Mouse (Mus musculus) neutrophil, adult 5-6 weeks (primary cell): ENCODE results near the gene Lce3c. TPM values are rescaled to one million over a fixed set of nuclear protein-coding genes. Genes with fewer than 3 reads are reported as not detected.

ENCODE experiments used
- ATAC-seq: fragments of 151-379, 151-347 bp; 2 replicates; pipeline ENCODE4 v1.8.0; 2017; ENCODE audit warnings: mild to moderate bottlenecking, moderate TSS enrichment; ENCODE audit not compliant: insufficient number of reproducible peaks, poor library complexity, low FRiP score, severe bottlenecking; ENCODE audit errors: extremely low read depth
- total RNA-seq: library from RNA; stranded (forward); fragments of 200-1000 nt; gene quantifications from 2 replicates; pipeline ENCODE4 v1.2.3, GENCODE M21; 2017

Lce3c gene
- total RNA-seq: not detected in 2 replicates

DNA sequence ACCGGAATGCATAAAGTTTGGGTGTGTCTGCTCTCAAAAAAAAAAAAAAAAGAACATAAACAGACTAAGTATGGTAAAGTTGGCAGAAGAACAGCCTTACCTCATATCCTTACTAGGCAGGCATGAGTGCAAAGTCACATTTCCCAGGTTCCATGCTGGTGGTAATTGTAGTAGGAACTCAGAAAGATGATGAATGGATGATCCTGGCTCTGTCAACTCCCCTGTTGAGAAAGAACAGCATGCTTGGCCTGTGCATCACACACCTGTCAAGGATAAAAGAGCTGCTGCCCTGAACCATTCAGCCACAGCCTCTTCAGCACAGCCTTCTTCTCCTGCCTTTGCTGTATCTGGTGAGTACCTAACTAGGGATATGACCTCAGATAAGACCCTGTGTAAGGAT is at the start of gene Lce3c:
Gene Lce3c (plus strand): TSS at position 301 of the 400 bp plus-strand sequence.
- no peak for ATAC-seq

DNA sequence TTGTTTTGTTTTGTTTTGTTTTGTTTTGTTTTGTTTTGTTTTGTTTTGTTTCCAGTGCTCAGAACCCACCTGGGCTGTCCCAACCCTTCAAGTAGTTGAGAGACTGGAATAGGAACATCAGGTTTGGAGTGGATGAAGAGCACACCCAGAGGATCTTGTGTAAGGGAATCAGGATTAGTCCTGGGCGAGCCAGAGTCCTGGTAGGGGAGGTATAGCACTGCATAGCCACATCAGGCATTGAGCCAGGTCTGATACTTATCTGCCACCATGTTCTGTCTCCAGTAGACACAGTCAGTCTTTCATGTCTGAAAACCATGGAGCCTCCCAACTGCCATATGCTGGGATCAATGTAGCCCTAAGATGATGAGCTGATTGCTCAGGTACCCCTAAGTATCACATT is 49.8 kb upstream of the Lce3c start:
- ATAC-seq: no peak

DNA sequence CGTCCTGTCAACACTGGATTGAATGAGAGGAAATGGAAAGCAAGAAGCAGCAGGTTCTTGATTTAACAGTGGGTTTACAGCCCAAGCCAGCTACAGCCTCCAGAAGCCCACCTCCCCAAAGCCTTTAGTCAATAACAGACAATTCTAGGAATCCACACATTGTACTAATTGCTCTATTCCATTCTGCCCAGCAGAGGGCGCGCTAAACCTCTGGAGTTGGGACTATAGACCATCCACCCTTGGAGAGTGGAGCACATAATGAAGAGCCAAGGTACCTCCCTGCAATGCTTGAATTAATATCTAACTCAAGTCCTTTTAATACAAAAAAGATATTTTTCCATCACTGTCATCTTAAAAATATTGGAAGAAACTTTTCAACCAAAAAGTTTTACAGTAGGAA is 41.3 kb upstream of the Lce3c start:
- no peak for ATAC-seq

DNA sequence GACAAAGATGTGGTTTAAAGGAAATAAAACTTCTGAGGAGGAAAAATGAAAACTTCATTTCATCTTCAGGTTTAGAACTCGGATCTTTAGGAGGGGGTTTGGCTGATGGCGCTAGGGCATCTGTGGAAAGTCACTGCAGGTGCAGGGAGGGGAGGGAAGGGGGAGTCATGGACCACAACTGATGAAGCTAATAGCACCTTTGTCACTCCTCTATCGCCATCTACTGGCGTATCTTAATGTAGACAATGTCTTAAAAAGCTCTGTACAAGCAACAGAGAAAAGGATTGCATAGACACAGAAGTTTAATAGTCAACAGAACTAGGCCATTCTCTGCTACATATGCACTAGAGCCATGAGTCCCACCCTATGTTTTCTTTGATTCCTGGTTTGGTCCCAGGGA is 40.6 kb upstream of the Lce3c start:
- ATAC-seq: no peak

DNA sequence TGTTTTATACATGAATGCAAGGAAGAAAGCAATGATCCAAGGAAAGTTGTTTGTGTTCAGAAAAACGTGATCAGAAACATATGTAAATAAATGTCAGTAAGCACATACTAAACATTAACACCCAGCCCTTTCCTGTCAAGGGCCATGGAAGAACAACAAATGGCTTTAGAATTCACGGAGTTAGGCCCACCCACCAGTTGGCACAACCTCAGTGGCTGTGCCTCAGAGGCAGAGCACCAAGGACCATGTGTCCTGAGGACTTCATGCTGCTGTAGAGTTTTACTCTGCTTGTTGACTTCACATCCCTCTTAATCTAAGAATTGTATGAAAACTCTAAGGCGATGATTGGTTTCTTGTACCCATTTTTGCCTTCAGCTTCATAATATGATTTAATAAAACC is 39.1 kb upstream of the Lce3c start:
- ATAC-seq: no peak

DNA sequence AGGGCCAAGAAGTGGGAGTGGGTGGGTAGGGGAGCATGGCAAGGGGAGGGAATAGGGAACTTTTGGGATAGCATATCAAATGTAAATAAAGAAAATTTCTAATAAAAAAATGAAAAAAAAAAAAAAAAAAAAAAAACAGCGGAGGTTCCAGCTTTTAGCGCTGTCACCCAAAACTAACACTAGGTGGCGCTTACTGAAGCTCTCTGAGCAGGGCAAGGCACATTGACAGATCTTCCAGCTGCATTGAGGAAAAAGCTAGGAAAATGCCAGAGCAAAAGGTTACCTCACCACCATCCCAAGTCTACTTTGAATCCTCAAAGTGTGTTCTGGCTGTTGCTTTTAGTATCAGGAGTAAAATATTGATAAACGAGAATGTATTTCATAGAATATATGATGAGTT is 36.7 kb upstream of the Lce3c start:
- no peak for ATAC-seq

DNA sequence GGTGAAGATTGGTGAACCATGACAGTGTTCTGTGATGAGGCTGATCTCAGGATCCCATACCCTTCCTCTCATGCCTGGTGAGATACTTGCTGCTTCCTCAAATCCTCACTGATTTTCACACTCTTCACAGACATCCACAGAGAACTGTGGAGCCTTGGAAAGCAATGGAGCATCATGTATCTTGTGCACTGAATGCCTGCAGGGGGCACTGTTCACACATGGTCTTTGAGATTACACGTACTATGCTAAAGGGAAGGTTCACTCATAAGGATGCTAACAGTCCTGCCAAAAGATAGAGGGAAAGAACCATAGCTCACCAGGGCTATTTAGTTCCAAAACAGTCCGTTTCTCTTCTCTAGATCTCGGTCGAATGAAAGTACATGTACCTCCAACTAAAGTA is 23.9 kb upstream of the Lce3c start:
- no peak for ATAC-seq

DNA sequence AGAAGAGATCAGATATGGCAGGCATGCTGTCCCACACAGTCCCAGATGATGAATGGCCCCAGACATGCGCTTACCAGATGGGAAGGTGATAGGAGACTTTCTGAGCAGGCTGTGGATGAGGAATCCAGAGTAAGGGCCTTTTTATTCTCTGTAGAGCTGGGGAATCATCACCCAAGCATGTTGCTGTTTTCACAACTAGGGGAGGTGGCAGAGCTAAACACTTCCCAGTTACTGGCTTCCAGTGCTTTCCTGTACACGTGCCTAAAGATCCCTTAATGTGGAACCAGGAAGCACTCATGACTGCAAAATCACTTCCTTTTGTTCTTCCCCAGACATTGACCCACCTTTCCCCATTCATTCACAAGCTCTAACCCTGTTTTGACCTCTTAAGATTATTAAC is 18.2 kb upstream of the Lce3c start, which contains the start of gene Lce3a:
Gene Lce3a (minus strand): TSS at position 101 of the 400 bp plus-strand sequence.
- ATAC-seq: no peak

DNA sequence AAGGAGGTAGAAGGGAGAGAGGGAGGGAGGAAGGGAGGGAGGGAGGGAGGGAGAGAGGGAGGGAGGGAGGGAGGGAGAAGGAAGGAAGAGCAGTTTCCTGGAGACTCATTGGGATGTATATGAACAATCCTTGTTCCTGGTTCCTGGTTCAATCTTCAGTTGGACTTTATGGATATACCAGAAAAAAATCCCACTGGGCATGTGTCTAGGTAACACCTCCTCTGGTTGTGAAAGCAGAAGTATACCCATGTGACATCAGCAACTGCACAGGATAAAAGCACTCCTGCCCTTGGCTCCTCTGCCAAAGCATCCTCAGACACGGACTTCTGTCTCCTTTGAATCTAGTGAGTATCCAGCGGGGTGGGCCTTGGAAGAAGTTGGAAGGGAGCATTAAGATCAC is 11.6 kb upstream of the Lce3c start, which contains the start of gene Lce3b:
Gene Lce3b (plus strand): TSS at position 301 of the 400 bp plus-strand sequence.
- no peak for ATAC-seq

DNA sequence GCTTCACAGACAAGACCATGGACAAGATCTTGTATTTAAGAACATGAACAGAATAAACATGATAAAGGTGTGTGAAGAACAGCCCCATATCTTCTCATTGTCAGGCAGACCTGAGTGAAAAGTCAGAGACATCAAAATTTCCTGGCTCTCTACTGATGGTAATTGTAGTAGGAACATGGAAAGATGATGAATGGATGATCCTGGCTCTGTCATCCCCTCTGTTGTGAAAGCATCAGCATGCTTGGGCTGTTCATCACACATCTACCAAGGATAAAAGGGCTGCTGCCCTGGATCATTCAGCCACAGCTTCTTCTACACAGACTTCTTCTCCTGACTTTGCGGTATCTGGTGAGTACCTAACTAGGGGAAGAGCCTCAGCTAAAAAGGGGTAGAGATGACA is 12.8 kb downstream of the Lce3c start, which contains the start of gene Lce3d:
Gene Lce3d (plus strand): TSS at position 301 of the 400 bp plus-strand sequence.
- no peak for ATAC-seq

DNA sequence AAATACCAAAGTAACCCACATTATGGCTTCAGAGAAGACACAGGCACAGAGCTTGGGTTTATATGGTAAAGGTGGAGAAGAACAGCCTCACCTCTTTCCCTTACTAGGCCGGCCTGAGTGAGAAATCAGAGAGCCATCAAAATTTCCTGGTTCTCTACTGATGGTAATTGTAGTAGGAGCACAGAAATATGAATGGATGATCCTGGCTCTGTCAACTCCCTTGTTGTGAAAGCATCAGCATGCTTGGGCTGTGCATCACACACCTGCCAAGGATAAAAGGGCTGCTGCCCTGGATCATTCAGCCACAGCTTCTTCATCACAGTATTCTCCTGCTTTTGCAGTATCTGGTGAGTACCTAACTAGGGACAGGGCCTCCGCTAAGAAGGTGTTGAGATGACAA is 22.5 kb downstream of the Lce3c start, which contains the start of gene Lce3e:
Gene Lce3e (plus strand): TSS at position 301 of the 400 bp plus-strand sequence.
- ATAC-seq: no peak

DNA sequence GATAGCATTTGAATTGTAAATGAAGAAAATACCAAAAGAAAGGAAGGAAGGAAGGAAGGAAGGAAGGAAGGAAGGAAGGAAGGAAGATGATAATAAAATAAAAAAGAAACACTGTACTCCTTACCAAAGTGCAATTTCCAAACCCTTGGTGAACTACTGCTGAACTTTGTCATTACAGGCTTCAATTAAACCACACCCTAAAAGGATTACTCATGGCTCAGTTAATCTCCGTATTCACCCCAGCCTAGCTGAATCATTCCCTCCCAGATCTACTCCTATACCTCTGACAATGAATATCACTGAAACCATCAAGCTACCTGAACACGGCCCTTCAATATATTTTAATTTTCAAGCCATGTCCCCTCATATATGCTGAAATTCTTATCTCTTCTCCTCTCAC is 34.2 kb downstream of the Lce3c start:
- no peak for ATAC-seq

DNA sequence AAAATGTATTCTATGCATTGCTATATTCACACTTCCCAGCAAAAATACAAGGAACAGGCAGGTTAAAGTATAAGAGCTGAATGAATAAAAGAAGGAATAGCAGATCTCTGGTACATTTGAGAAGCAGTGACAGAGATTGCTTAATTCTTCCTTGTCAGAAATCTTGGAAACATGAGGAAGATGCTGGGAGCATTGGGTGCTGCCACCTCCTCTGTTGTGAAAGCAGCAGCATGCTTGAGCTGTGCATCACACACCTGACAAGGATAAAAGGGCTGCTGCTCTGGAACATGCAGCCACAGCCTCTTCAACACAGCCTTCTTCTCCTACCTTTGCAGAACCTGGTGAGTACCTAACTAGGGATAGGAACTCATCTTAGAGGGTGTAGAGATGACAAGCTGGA is 47.6 kb downstream of the Lce3c start, which contains the start of gene Lce3f:
Gene Lce3f (plus strand): TSS at position 301 of the 400 bp plus-strand sequence.
- no peak for ATAC-seq

Other genes starting within 250 kb of the Lce3c start
- gene Lce1e, start 235.4 kb upstream of the Lce3c start, total RNA-seq: not detected in 2 replicates
- not detected in 2 replicates for gene Lce1f, start 224.1 kb upstream of the Lce3c start, total RNA-seq
- gene Gm38119, start 205.4 kb upstream of the Lce3c start, total RNA-seq: not detected in 2 replicates
- not detected in 2 replicates for gene Lce1g, start 192.1 kb upstream of the Lce3c start, total RNA-seq
- not detected in 2 replicates for gene Lce1h, start 179.4 kb upstream of the Lce3c start, total RNA-seq
- not detected in 2 replicates for gene Lce1i, start 165.6 kb upstream of the Lce3c start, total RNA-seq
- not detected in 2 replicates for gene Lce1j, start 154.0 kb upstream of the Lce3c start, total RNA-seq
- not detected in 2 replicates for gene Lce1k, start 136.6 kb upstream of the Lce3c start, total RNA-seq
- not detected in 2 replicates for gene Kprp, start 117.2 kb upstream of the Lce3c start, total RNA-seq
- gene Lce1l, start 93.2 kb upstream of the Lce3c start, total RNA-seq: not detected in 2 replicates
- gene 2310050C09Rik, start 74.3 kb upstream of the Lce3c start, total RNA-seq: not detected in 2 replicates
- not detected in 2 replicates for gene Lce3a, start 18.3 kb upstream of the Lce3c start, total RNA-seq
- gene Lce3b, start 11.5 kb upstream of the Lce3c start, total RNA-seq: not detected in 2 replicates
- not detected in 2 replicates for gene Lce3d, start 12.9 kb downstream of the Lce3c start, total RNA-seq
- not detected in 2 replicates for gene Lce3e, start 22.6 kb downstream of the Lce3c start, total RNA-seq
- gene Lce3f, start 47.7 kb downstream of the Lce3c start, total RNA-seq: not detected in 2 replicates
- gene Crct1, start 71.2 kb downstream of the Lce3c start, total RNA-seq: not detected in 2 replicates
- gene Lce1m, start 74.6 kb downstream of the Lce3c start, total RNA-seq: not detected in 2 replicates
- gene Gm4858, start 124.3 kb downstream of the Lce3c start, total RNA-seq: 0.25 TPM in 1 of 2 replicates, not detected in the other
- gene Crnn, start 200.3 kb downstream of the Lce3c start, total RNA-seq: not detected in 2 replicates